Mouse (Mus musculus) midbrain, embryonic 14.5 days (tissue): ENCODE data around the gene Cela1. TPM values are rescaled to one million over a fixed set of nuclear protein-coding genes. Genes with fewer than 3 reads are reported as not detected.

Experiments
- ATAC-seq: fragments of 200-750 bp; cut with Nextera tagmentation; 2 replicates; pipeline ENCODE4 v1.8.0; 2017; ENCODE audit warnings: moderate number of reproducible peaks, moderate library complexity; ENCODE audit not compliant: low FRiP score, low TSS enrichment
- DNase-seq: peaks from one replicate; pipeline ENCODE4 v3.0.0-alpha.2; 2015
- H3K27ac ChIP-seq: fragments of 300-500 bp; sonication (generic); replicated peaks from 2 replicates; pipeline ENCODE4 v1.5.1; 2014; ENCODE audit warnings: mild to moderate bottlenecking, low read depth, low read length, moderate library complexity
- H3K27me3 ChIP-seq: fragments of 300-500 bp; sonication (generic); 2 replicates; pipeline ENCODE4 v1.6.1; 2014; ENCODE audit warnings: low read length, control low read depth, mixed read lengths; ENCODE audit not compliant: control insufficient read depth, insufficient read depth
- H3K36me3 ChIP-seq: fragments of 300-500 bp; sonication (generic); 2 replicates; pipeline ENCODE4 v1.6.1; 2014; ENCODE audit warnings: low read length, control low read depth; ENCODE audit not compliant: control insufficient read depth, insufficient read depth
- H3K4me1 ChIP-seq: fragments of 300-500 bp; sonication (generic); 2 replicates; pipeline ENCODE4 v1.6.1; 2014; ENCODE audit warnings: mild to moderate bottlenecking, antibody characterized with exemption, low read length, control low read depth; ENCODE audit not compliant: control insufficient read depth, insufficient read depth
- H3K4me2 ChIP-seq: fragments of 300-500 bp; sonication (generic); 2 replicates; pipeline ENCODE4 v1.6.1; 2014; ENCODE audit warnings: mild to moderate bottlenecking, low read length, moderate library complexity
- H3K4me3 ChIP-seq: fragments of 300-500 bp; sonication (generic); replicated peaks from 2 replicates; pipeline ENCODE4 v1.5.1; 2014; ENCODE audit warnings: low read depth, low read length
- H3K9ac ChIP-seq: fragments of 300-500 bp; sonication (generic); replicated peaks from 2 replicates; pipeline ENCODE4 v1.6.1; 2014; ENCODE audit warnings: mild to moderate bottlenecking, low read length, moderate library complexity
- H3K9me3 ChIP-seq: fragments of 300-500 bp; sonication (generic); 2 replicates; pipeline ENCODE4 v1.6.1; 2016; ENCODE audit warnings: low read length, control low read depth, mixed read lengths; ENCODE audit not compliant: control insufficient read depth
- WGBS: fragments of 180-500 bp; shearing (Covaris S2); extraction: QIAGEN DNeasy Blood & Tissue Kit; methylation state at CpG from one replicate; pipeline ENCODE4 v1.1.7; 2014; 5-methylcytosine and 5-hydroxymethylcytosine counted together
- polyA plus RNA-seq: library from polyadenylated mRNA; unstranded; fragments of >200 nt; fragmentation: Nextera tagmentation; extraction: Ambion mirVana; gene quantifications from 2 replicates; pipeline ENCODE4 v1.2.1, GENCODE M21; 2014

Cela1 gene
- polyA plus RNA-seq, 1 experiment from 2014 or later = 0.74 TPM

GRCm38 (mm10) chr15:100700424-100700823 is 12.7 kb upstream of the Cela1 start:
- DNase-seq (no peak), ATAC-seq (no peak)
- Histone ChIP-seq H3K9me3 (no peaks in the 10 kb centered on the region), H3K4me1 (no peaks in the 10 kb centered on the region), H3K27me3 (no peaks in the 10 kb centered on the region), H3K36me3 (no peaks in the 10 kb centered on the region), H3K4me2 (no peak overlapping the region), H3K9ac (no peak overlapping the region), H3K27ac (no peak overlapping the region), H3K4me3 (no peak overlapping the region)
- 86% methylated on average over 5 of the region's 5 CpGs for WGBS

GRCm38 (mm10) chr15:100699386-100699785 is 11.7 kb upstream of the Cela1 start:
- 78% methylated on average over 6 of the region's 6 CpGs for WGBS
- no peak overlapping the region for H3K27ac ChIP-seq
- no peak for ATAC-seq
- no peaks in the 10 kb centered on the region for H3K4me1 ChIP-seq
- no peak overlapping the region for H3K4me2 ChIP-seq
- no peaks in the 10 kb centered on the region for H3K27me3 ChIP-seq
- no peak overlapping the region for H3K9ac ChIP-seq
- no peak overlapping the region for H3K4me3 ChIP-seq
- H3K9me3 ChIP-seq = no peaks in the 10 kb centered on the region
- H3K36me3 ChIP-seq = no peaks in the 10 kb centered on the region
- no peak for DNase-seq

GRCm38 (mm10) chr15:100698078-100698477 is 10.4 kb upstream of the Cela1 start:
- H3K27ac ChIP-seq = no peak overlapping the region
- H3K4me1 ChIP-seq = no peaks in the 10 kb centered on the region
- DNase-seq (no peak), ATAC-seq (no peak)
- 80% methylated on average over 10 of the region's 10 CpGs for WGBS
- H3K9ac ChIP-seq = no peak overlapping the region
- no peak overlapping the region for H3K4me3 ChIP-seq
- no peaks in the 10 kb centered on the region for H3K36me3 ChIP-seq
- no peak overlapping the region for H3K4me2 ChIP-seq
- no peaks in the 10 kb centered on the region for H3K9me3 ChIP-seq
- H3K27me3 ChIP-seq = no peaks in the 10 kb centered on the region

GRCm38 (mm10) chr15:100694406-100694805 is 6.7 kb upstream of the Cela1 start:
- DNase-seq (no peak), ATAC-seq (no peak)
- WGBS = 89% methylated on average over 9 of the region's 9 CpGs
- H3K9ac ChIP-seq = no peak overlapping the region
- no peak overlapping the region for H3K4me2 ChIP-seq
- no peaks in the 10 kb centered on the region for H3K36me3 ChIP-seq
- H3K4me3 ChIP-seq = no peak overlapping the region
- H3K9me3 ChIP-seq = peaks cover 7% of the 10 kb centered on the region
- H3K27ac ChIP-seq = no peak overlapping the region
- H3K27me3 ChIP-seq = no peaks in the 10 kb centered on the region
- H3K4me1 ChIP-seq = no peaks in the 10 kb centered on the region

- no peaks in the 10 kb centered on the region for H3K4me1 ChIP-seq
- H3K4me2 ChIP-seq = no peak overlapping the region
- ATAC-seq = no peak
- WGBS = 83% methylated on average over 3 of the region's 3 CpGs
- DNase-seq = no peak
- H3K27me3 ChIP-seq = no peaks in the 10 kb centered on the region
- H3K9me3 ChIP-seq = peaks cover 7% of the 10 kb centered on the region
- H3K9ac ChIP-seq = no peak overlapping the region
- H3K27ac ChIP-seq = no peak overlapping the region
- H3K4me3 ChIP-seq = no peak overlapping the region
- no peaks in the 10 kb centered on the region for H3K36me3 ChIP-seq
Measured at GRCm38 (mm10) chr15:100691990-100692389, 4.3 kb upstream of the Cela1 start.

GRCm38 (mm10) chr15:100686989-100687388 is 732 bp downstream of the Cela1 start:
- no peaks in the 10 kb centered on the region for H3K27me3 ChIP-seq
- no peak overlapping the region for H3K9ac ChIP-seq
- no peak for ATAC-seq
- peaks cover 7% of the 10 kb centered on the region for H3K9me3 ChIP-seq
- H3K27ac ChIP-seq = no peak overlapping the region
- no peak overlapping the region for H3K4me3 ChIP-seq
- 67% methylated on average over 12 of the region's 12 CpGs for WGBS
- DNase-seq = no peak
- H3K36me3 ChIP-seq = no peaks in the 10 kb centered on the region
- no peaks in the 10 kb centered on the region for H3K4me1 ChIP-seq
- no peak overlapping the region for H3K4me2 ChIP-seq

GRCm38 (mm10) chr15:100686434-100686833 is 1.3 kb downstream of the Cela1 start:
- ATAC-seq = no peak

GRCm38 (mm10) chr15:100685849-100686248 is 1.9 kb downstream of the Cela1 start:
- Histone ChIP-seq H3K4me3 (no peak overlapping the region), H3K9me3 (peaks cover 7% of the 10 kb centered on the region), H3K4me1 (no peaks in the 10 kb centered on the region), H3K36me3 (no peaks in the 10 kb centered on the region), H3K27me3 (no peaks in the 10 kb centered on the region), H3K27ac (no peak overlapping the region), H3K9ac (no peak overlapping the region), H3K4me2 (no peak overlapping the region)
- 94% methylated on average over 8 of the region's 8 CpGs for WGBS
- DNase-seq (no peak), ATAC-seq (no peak)

More at GRCm38 (mm10) chr15:100686434-100686833, 1.3 kb downstream of the Cela1 start:
- Histone ChIP-seq H3K9ac (no peak overlapping the region), H3K4me1 (no peaks in the 10 kb centered on the region), H3K27me3 (no peaks in the 10 kb centered on the region), H3K9me3 (peaks cover 7% of the 10 kb centered on the region), H3K4me2 (no peak overlapping the region), H3K4me3 (no peak overlapping the region), H3K36me3 (no peaks in the 10 kb centered on the region), H3K27ac (no peak overlapping the region)
- no peak for DNase-seq
- 89% methylated on average over 6 of the region's 6 CpGs for WGBS

- DNase-seq (no peak), ATAC-seq (no peak)
- H3K4me3 ChIP-seq = no peak overlapping the region
- 20% methylated on average over 13 of the region's 13 CpGs for WGBS
- H3K4me1 ChIP-seq = no peaks in the 10 kb centered on the region
- H3K4me2 ChIP-seq = no peak overlapping the region
- H3K27ac ChIP-seq = no peak overlapping the region
- no peaks in the 10 kb centered on the region for H3K36me3 ChIP-seq
- H3K9ac ChIP-seq = no peak overlapping the region
- H3K27me3 ChIP-seq = no peaks in the 10 kb centered on the region
- H3K9me3 ChIP-seq = peaks cover 3% of the 10 kb centered on the region
Measured at GRCm38 (mm10) chr15:100685255-100685654, 2.5 kb downstream of the Cela1 start.
